Mouse (Mus musculus) heart, postnatal 14 days (tissue): ENCODE measurements around the gene Plekhg2. TPM values are rescaled to one million over a fixed set of nuclear protein-coding genes. Genes with fewer than 3 reads are reported as not detected.

ENCODE experiments used
- DNase-seq, 2 experiments: peaks; one replicate each; pipeline ENCODE4 v3.0.0; 2021 to 2022
- intact Hi-C: fragments of 180-260 bp; cut with DNase I; formaldehyde crosslinking; loops from one replicate; pipeline ENCODE4 v1.15.1; 2025
- total RNA-seq, 2 experiments: library from RNA; stranded (reverse); gene quantifications; 2 replicates each; pipeline ENCODE4 v1.2.3; 2021

Gene Plekhg2
- total RNA-seq, 2 experiments from 2014 or later, result 32.1 to 32.5 TPM

- intact Hi-C loops, result no loop called here
- DNase-seq, result peak; percentile 84 to 86
These were observed 847 bp downstream of the Plekhg2 start for GRCm38 (mm10) chr7:28371514-28371989.

GRCm38 (mm10) chr7:28370977-28371513 is 1.4 kb downstream of the Plekhg2 start:
- intact Hi-C loops, result no loop called here
- DNase-seq, result no peak

- intact Hi-C loops, result no loop called here
- DNase-seq, result no peak
These were observed 2.3 kb downstream of the Plekhg2 start for GRCm38 (mm10) chr7:28370051-28370450.

GRCm38 (mm10) chr7:28368276-28368920 is 4.0 kb downstream of the Plekhg2 start:
- no peak for DNase-seq
- intact Hi-C loops, result no loop called here

- intact Hi-C loops, result loop anchor here (2.0 kb wide), 1 partner anchor 15 kb away; no protein-coding TSS in a partner anchor
- DNase-seq, result no peak
These were observed 4.6 kb downstream of the Plekhg2 start for GRCm38 (mm10) chr7:28367663-28368275.

- intact Hi-C loops, result no loop called here
- DNase-seq, result no peak
These were observed 9.8 kb downstream of the Plekhg2 start for GRCm38 (mm10) chr7:28362441-28363060.

GRCm38 (mm10) chr7:28361647-28362341 is 10.6 kb downstream of the Plekhg2 start:
- intact Hi-C loops, result no loop called here
- DNase-seq, result no peak

GRCm38 (mm10) chr7:28360291-28360690 is 12.1 kb downstream of the Plekhg2 start:
- DNase-seq, result no peak
- intact Hi-C loops, result no loop called here

- intact Hi-C loops, result no loop called here
- DNase-seq, result no peak
These were observed 12.5 kb downstream of the Plekhg2 start for GRCm38 (mm10) chr7:28359854-28360253.

- intact Hi-C loops, result no loop called here
- DNase-seq, result no peak
These were observed 14.0 kb downstream of the Plekhg2 start for GRCm38 (mm10) chr7:28358431-28358830.

- intact Hi-C loops, result no loop called here
- DNase-seq, result no peak
These were observed 14.4 kb downstream of the Plekhg2 start for GRCm38 (mm10) chr7:28357984-28358383.

GRCm38 (mm10) chr7:28356981-28357380 is 15.4 kb downstream of the Plekhg2 start:
- DNase-seq, result peak; percentile 72 to 76
- intact Hi-C loops, result no loop called here

- intact Hi-C loops, result no loop called here
- no peak for DNase-seq
These were observed 17.2 kb downstream of the Plekhg2 start for GRCm38 (mm10) chr7:28355221-28355620.

GRCm38 (mm10) chr7:28354596-28354995 is 17.8 kb downstream of the Plekhg2 start:
- intact Hi-C loops, result no loop called here
- no peak for DNase-seq

GRCm38 (mm10) chr7:28354113-28354581 is 18.3 kb downstream of the Plekhg2 start:
- DNase-seq, result no peak
- intact Hi-C loops, result no loop called here

- DNase-seq, result no peak
- intact Hi-C loops, result loop anchor here (2.0 kb wide), 1 partner anchor 14 kb away; no protein-coding TSS in a partner anchor
These were observed 19.1 kb downstream of the Plekhg2 start for GRCm38 (mm10) chr7:28353267-28353666.

GRCm38 (mm10) chr7:28351676-28352191 is 20.7 kb downstream of the Plekhg2 start:
- intact Hi-C loops, result loop anchor here (2.0 kb wide), 1 partner anchor 15 kb away; no protein-coding TSS in a partner anchor
- no peak for DNase-seq

- DNase-seq, result peak; percentile 99
- intact Hi-C loops, result no loop called here
These were observed 22.1 kb downstream of the Plekhg2 start, which contains the start of gene Rps16 for GRCm38 (mm10) chr7:28350155-28350883. Rps16 (plus strand) TSS chr7:28350652.

GRCm38 (mm10) chr7:28348601-28349000 is 23.8 kb downstream of the Plekhg2 start:
- DNase-seq, result no peak
- intact Hi-C loops, result no loop called here
